8 mouse cellular contexts compared by ENCODE assay signal in the genomic region with DNA sequence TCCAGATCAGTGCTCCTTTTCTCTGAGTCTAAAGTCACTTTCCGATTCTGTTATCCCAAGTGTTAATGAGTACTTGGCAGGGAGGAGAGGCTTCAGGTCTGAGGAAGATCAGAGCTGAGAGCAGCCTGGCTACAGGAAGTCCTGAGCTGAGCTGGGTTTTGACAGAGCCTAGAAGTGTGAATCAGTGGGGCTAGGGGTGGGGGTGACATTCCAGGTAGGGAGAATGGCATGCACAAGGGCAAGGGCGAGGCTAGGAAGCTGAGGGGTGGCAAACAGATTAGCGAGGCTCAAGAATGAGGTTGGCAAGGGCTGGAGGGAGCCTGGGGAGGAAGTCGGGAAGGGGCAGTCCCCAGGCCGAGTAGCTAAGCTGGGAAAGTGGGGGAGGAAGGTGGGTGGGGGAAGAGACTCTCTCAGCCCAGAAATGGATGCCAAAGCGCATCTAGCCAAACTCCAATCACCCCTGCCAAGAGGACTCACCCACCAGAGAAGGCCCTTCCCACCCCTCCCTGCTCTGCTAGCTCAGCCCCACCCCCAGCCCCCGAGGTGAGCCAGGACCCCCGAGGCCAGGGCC. TPM values are rescaled to one million over a fixed set of nuclear protein-coding genes. Genes with fewer than 3 reads are reported as not detected.
DNase-seq lines count a peak whose midpoint lies in the region; ATAC-seq and TF ChIP-seq lines count a peak whose summit lies in the region.

No protein-coding gene starts in this region.

- H3K4me3 ChIP-seq in embryonic facial prominence, embryonic 15.5 days (replicated peaks): no peak overlapping the region
- no peak overlapping the region for H3K4me3 ChIP-seq in small intestine, adult 2 months (ENCODE audit: low read depth, low read length)

- peaks cover 59% of the 10 kb centered on the region for H3K4me1 ChIP-seq in embryonic facial prominence, embryonic 15.5 days
- peaks cover 32% of the 10 kb centered on the region for H3K4me1 ChIP-seq in small intestine, adult 2 months (ENCODE audit: control insufficient read depth, insufficient read depth, insufficient read length, low read length)

- TF ChIP-seq POLR2A in small intestine, adult 2 months (IDR thresholded peaks at IDR 0.05; ENCODE audit: low read depth, low read length): no peak

- DNase-seq in ovary, postnatal 14 days (ENCODE audit: low spot score): peak; percentile 43
- no peak for DNase-seq in ovary, postnatal 10 days (ENCODE audit: low spot score)
- peak; percentile 68 for DNase-seq in induced T-regulatory cell, adult 2 months (ENCODE audit: low read depth)
- no peak for DNase-seq in cerebellum, adult 9-10 months
- no peak for DNase-seq in layer of hippocampus, adult 18-20 months (ENCODE audit: low spot score in 2 of 2)

- H3K27ac ChIP-seq in embryonic facial prominence, embryonic 15.5 days (replicated peaks): peak overlapping the region; percentile 68; the same call in 1 of the 2 replicates
- H3K27ac ChIP-seq in small intestine, adult 2 months (ENCODE audit: insufficient read depth, low read depth, low read length): peak overlapping the region; percentile 66

- no peak for ATAC-seq in embryonic facial prominence, embryonic 15.5 days (ENCODE audit: insufficient number of reproducible peaks, low FRiP score, low TSS enrichment, low read depth)
- ATAC-seq in cerebellum, adult (ENCODE audit: insufficient number of reproducible peaks, low FRiP score, low TSS enrichment): no peak

- no peak overlapping the region for H3K9ac ChIP-seq in embryonic facial prominence, embryonic 15.5 days

- 14% methylated on average over 8 of the region's 8 CpGs for WGBS in embryonic facial prominence, embryonic 15.5 days
- WGBS in small intestine, adult 2 months: 4% methylated on average over 8 of the region's 8 CpGs

- no peaks in the 10 kb centered on the region for H3K36me3 ChIP-seq in embryonic facial prominence, embryonic 15.5 days
- no peaks in the 10 kb centered on the region for H3K36me3 ChIP-seq in small intestine, adult 2 months (ENCODE audit: control insufficient read depth, insufficient read depth, low read length)

- no peak overlapping the region for H3K4me2 ChIP-seq in embryonic facial prominence, embryonic 15.5 days (replicated peaks)

- no peak for TF ChIP-seq CTCF in small intestine, adult 2 months (IDR thresholded peaks at IDR 0.05; ENCODE audit: extremely low read depth, insufficient read length, insufficient replicate concordance, low read depth, low read length)

- H3K27me3 ChIP-seq in embryonic facial prominence, embryonic 15.5 days: no peaks in the 10 kb centered on the region
- H3K27me3 ChIP-seq in small intestine, adult 2 months (ENCODE audit: control insufficient read depth, insufficient read depth, low read length): no peaks in the 10 kb centered on the region

- H3K9me3 ChIP-seq in embryonic facial prominence, embryonic 15.5 days (replicated peaks): no peaks in the 10 kb centered on the region

RNA-seq across cellular contexts. Expression of a gene that starts 6.7 kb away (rescaled TPM):
- 37.6 and 37.9 TPM in 2 replicates for polyA plus RNA-seq in embryonic facial prominence, embryonic 15.5 days (2015; fragmentation: Nextera tagmentation; extraction: Ambion mirVana)
- 21.3 and 29.9 TPM in 2 replicates for polyA plus RNA-seq in small intestine, adult 2 months (2012; rRNA removed)
- 10 to 100 TPM; 17.9 to 20.7 TPM for total RNA-seq in layer of hippocampus, adult 18-20 months (2021)

RNA-seq across cellular contexts. Expression of a gene that starts 59.3 kb away (rescaled TPM):
- 51.2 and 52.7 TPM in 2 replicates for polyA plus RNA-seq in embryonic facial prominence, embryonic 15.5 days (2015; fragmentation: Nextera tagmentation; extraction: Ambion mirVana)
- polyA plus RNA-seq in small intestine, adult 2 months (2012; rRNA removed): 20.8 and 22.1 TPM in 2 replicates
- 100 to 1,000 TPM; 138 to 140 TPM for total RNA-seq in layer of hippocampus, adult 18-20 months (2021)

Comparison
In these comparisons a context has a peak if more than half of its experiments do, and no peak if none do; other contexts are left out.
1. DNase-seq: peak in ovary, postnatal 14 days (single experiment) and induced T-regulatory cell, adult 2 months (single experiment); none in ovary, postnatal 10 days (single experiment), cerebellum, adult 9-10 months (single experiment) and layer of hippocampus, adult 18-20 months (0 of 2).